Mouse (Mus musculus) layer of hippocampus, postnatal 25 days (tissue): ENCODE data around the gene Tfip11. TPM values are rescaled to one million over a fixed set of nuclear protein-coding genes. Genes with fewer than 3 reads are reported as not detected.
"Not testable (repeated sequence)": the region's sequence is repeated elsewhere in the genome, so short reads cannot be mapped to it uniquely, and the experiment has no call there.

Source experiments
- DNase-seq, 2 experiments: peaks; one replicate each; pipeline ENCODE4 v3.0.0; 2022; ENCODE audit warnings: mixed read lengths in 2 of 2, low spot score in 1 of 2; ENCODE audit errors: extremely low spot score in 1 of 2
- total RNA-seq, 2 experiments: library from RNA; stranded (reverse); gene quantifications; 2 replicates each; pipeline ENCODE4 v1.2.3; 2021

Tfip11 gene
- total RNA-seq, 2 experiments from 2014 or later = 35.3 to 40.1 TPM

GRCm38 (mm10) chr5:112319343-112319742, 6.8 kb upstream of the Tfip11 start:
- DNase-seq = not testable (repeated sequence)

GRCm38 (mm10) chr5:112320379-112320778, 5.8 kb upstream of the Tfip11 start:
- no peak for DNase-seq

- peak; percentile 35 to 57 for DNase-seq
Observed at GRCm38 (mm10) chr5:112320936-112321335, 5.2 kb upstream of the Tfip11 start.

- DNase-seq = no peak
Observed at GRCm38 (mm10) chr5:112321376-112321775, 4.8 kb upstream of the Tfip11 start.

- DNase-seq = no peak
Observed at GRCm38 (mm10) chr5:112323246-112323645, 2.9 kb upstream of the Tfip11 start.

- no peak for DNase-seq
Observed at GRCm38 (mm10) chr5:112324637-112325545, 1.3 kb upstream of the Tfip11 start.

- no peak for DNase-seq
Observed at GRCm38 (mm10) chr5:112326446-112327009, 370 bp downstream of the Tfip11 start.

- no peak for DNase-seq
Observed at GRCm38 (mm10) chr5:112327854-112328253, 1.7 kb downstream of the Tfip11 start.

- DNase-seq = no peak
Observed at GRCm38 (mm10) chr5:112329805-112330564, 3.8 kb downstream of the Tfip11 start.

- DNase-seq = peak in 1 of 2 experiments; percentile 56
Observed at GRCm38 (mm10) chr5:112335473-112335872, 9.3 kb downstream of the Tfip11 start.

GRCm38 (mm10) chr5:112337004-112337403, 10.8 kb downstream of the Tfip11 start:
- no peak for DNase-seq

GRCm38 (mm10) chr5:112339215-112339614, 13.1 kb downstream of the Tfip11 start:
- DNase-seq = no peak

- peak; percentile 92 to 98 for DNase-seq
Observed at GRCm38 (mm10) chr5:112342463-112343204, 16.5 kb downstream of the Tfip11 start, which contains the start of the genes Srrd and Hps4. Gene Srrd (minus strand): TSS chr5:112343040. Gene Hps4 (plus strand): TSS chr5:112343083.

- no peak for DNase-seq
Observed at GRCm38 (mm10) chr5:112343205-112343595, 17.0 kb downstream of the Tfip11 start.

GRCm38 (mm10) chr5:112344092-112344960, 18.2 kb downstream of the Tfip11 start:
- DNase-seq = no peak

- no peak for DNase-seq
Observed at GRCm38 (mm10) chr5:112346211-112346965, 20.2 kb downstream of the Tfip11 start.

- DNase-seq = no peak
Observed at GRCm38 (mm10) chr5:112349169-112349568, 23.0 kb downstream of the Tfip11 start.

GRCm38 (mm10) chr5:112355493-112355892, 29.3 kb downstream of the Tfip11 start:
- no peak for DNase-seq
